Mouse (Mus musculus): ENCODE results near the gene Cetn3. TPM values are rescaled to one million over a fixed set of nuclear protein-coding genes. Genes with fewer than 3 reads are reported as not detected.

Gene Cetn3
- polyA plus RNA-seq, 1 experiment from 2014 or later = 88.5 TPM

Other genes starting within 250 kb of the Cetn3 start
- 0.10 and 0.12 TPM in 2 replicates for gene Adgrv1, start 149.9 kb upstream of the Cetn3 start, polyA plus RNA-seq (2015; fragmentation: Nextera tagmentation; extraction: Ambion mirVana)
- gene Lysmd3, start 125.4 kb upstream of the Cetn3 start, polyA plus RNA-seq (2015; fragmentation: Nextera tagmentation; extraction: Ambion mirVana) = 16.0 and 18.6 TPM in 2 replicates
- 7.8 and 10.0 TPM in 2 replicates for gene Polr3g, start 72.1 kb upstream of the Cetn3 start, polyA plus RNA-seq (2015; fragmentation: Nextera tagmentation; extraction: Ambion mirVana)
- 3.4 and 3.7 TPM in 2 replicates for gene Mblac2, start 71.7 kb upstream of the Cetn3 start, polyA plus RNA-seq (2015; fragmentation: Nextera tagmentation; extraction: Ambion mirVana)

All from liver, embryonic 15.5 days (tissue).